Mouse (Mus musculus): ENCODE results near the gene Ms4a6c.
A peak's percentile ranks its signal among the peaks of the same experiment; 100 is the strongest.
"Not testable (repeated sequence)": the region's sequence is repeated elsewhere in the genome, so short reads cannot be mapped to it uniquely, and the experiment has no call there.

The Ms4a6c gene

DNA sequence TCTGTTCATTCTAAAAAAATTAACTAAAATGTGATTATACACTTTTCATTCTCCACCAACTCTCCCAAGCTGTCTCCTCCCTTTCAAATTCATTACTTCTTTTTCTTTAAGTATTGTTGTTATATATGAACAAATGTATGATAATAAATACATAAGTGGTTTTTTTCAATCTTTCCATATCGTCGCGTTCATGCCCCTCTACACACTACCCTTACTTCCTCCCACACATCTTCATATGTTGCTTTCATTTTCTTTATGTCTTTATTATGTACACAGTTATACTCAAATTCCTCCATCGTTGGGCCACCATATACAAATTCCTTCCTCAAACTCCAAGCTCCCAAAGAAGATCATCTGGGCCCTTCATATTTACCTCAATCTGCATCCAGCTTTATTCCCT is 32.2 kb downstream of the Ms4a6c start:
- DNase-seq (ENCODE audit: low spot score in 2 of 2) = no peak

DNA sequence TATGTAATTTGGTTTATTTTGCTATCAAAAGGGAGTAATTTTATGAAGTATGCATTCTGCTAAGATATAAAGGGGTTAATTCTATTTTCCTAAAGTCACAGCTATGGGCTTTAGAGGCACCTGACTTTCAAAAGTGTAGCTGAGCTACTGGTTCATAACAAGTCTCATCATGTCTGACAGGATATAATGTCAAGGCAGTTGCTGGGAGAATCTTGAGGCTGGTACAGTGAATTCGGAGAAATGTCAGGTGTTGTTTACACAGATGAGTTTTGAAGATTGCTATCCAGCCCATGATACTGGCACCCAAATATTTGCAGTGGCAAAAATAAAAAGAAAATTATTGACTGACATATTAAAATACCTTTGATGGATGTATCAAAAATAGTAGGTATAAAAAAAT is 35.7 kb downstream of the Ms4a6c start:
- no peak for DNase-seq (ENCODE audit: low spot score in 2 of 2)

DNA sequence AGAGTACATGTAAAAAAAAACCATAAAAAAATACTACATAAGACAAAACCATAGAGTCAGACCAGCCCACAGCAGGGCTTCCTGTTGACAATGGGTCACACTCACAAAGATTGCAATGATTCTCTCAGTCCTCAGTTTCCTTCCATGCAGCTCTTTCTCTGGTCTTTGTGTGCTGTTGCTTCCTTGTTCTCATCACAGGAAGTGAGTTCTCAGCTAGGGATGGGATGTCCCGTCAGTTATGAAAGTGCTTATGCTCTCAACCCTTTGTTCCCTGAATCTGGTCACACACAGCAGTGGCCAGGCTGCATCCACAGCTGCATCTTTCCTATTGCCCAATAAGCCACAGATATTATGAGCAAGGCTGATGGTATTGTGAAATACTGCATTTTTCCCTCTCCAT is 44.3 kb downstream of the Ms4a6c start:
- DNase-seq (ENCODE audit: low spot score in 2 of 2) = no peak

DNA sequence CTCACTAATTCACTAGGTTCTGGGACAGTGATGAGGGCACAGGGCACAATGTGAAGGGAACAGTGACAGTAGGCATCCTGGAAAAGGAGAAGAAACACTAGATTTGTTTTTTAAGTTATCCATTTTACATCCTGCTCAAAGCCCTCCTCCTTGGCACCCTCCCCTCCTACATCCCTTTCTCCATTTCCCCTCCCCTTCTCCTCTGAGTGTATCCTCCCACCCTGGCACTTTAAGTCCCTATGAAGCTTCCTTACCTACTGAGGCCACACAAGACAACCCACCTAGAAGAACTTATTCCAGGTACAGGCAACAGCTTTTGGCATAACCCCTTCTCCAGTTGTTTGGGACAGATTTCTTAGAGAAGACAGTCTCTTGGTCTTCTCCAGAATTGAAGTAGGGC is 47.1 kb downstream of the Ms4a6c start, which contains the start of gene Ms4a6b:
Ms4a6b (plus strand) TSS at position 267 of the 400 bp plus-strand sequence.
- no peak for DNase-seq (ENCODE audit: low spot score in 2 of 2)

DNA sequence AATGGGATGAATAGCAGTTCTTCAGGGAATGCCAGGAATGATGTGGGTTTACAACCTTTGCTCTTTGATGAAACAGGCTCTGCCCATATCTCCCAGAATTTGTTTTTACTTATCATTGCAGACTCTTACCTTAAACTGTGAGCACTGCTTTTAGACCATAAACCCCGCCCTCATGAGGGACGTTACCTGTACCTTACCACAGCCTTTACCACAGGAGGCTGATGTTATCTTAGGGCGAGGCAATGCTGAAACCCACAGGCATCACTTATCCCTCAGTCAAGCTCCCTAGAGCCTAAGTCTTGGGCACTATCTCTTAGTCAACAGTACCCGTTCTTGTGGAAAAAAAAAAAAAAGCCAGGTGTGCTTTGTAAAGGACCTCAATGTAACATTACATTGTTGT is 47.7 kb downstream of the Ms4a6c start:
- peak; percentile 45 to 54 for DNase-seq (ENCODE audit: low spot score in 2 of 2)

DNA sequence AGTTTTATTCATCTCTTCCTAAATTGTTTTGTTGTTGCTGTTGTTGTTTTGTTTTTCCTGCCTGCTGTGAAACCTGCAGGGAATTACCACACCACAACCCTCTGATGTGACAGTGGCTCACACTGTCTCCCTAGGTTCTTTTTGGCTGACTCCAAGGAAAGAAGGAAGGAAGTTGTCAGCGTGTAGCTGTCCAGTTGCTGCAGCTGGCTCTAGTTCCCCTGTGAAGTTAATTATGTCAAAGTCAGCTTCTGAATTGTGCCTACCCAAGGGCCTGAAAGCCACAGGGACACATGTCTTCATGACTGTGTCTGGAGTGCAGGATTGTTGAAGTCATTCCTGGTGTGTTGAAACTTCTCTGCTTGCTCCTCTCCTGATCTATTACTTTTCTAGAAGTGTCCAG is 48.2 kb downstream of the Ms4a6c start:
- DNase-seq (ENCODE audit: low spot score in 2 of 2) = not testable (repeated sequence)

DNA sequence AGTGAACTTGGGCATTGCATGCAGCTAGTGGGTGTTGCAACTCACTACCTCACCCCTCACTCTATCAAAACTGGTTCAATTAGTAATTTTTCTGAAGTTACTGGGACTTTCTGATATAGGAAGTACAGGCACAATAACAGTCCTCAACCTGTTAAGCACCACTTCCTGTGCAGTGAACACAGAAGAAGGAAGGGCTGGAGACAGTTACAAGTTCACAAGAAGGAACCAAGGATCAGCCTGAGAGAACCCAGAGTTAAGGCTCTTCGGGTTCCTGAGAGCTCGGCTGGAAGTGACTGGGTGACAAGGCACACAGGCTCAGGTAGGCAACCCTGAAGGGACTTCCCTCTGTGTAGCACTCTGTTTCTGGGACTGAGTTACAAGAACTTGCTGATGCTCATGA is 49.2 kb downstream of the Ms4a6c start:
- not testable (repeated sequence) for DNase-seq (ENCODE audit: low spot score in 2 of 2)

DNA sequence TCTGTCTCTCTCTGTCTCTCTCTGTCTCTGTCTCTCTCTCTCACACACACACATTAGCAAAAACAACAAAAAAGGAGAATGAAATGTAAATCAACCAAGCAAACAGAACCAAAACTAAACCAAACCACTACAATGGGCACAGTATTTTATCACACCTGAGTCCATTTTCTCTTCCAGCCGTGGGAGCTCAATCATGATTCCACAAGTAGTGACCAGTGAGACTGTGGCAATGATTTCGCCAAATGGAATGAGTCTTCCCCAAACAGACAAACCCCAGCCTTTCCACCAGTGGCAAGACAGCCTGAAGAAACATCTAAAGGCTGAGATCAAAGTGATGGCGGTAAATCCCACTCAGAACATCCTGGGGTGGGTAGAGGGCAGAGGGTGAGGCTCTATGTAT is 51.0 kb downstream of the Ms4a6c start:
- DNase-seq (ENCODE audit: low spot score in 2 of 2) = no peak
